Mouse (Mus musculus) liver, embryonic 14 days (tissue): Measurements from ENCODE around the gene Pon1. TPM values are rescaled to one million over a fixed set of nuclear protein-coding genes. Genes with fewer than 3 reads are reported as not detected.

Experiments used
- polyA plus RNA-seq: library from polyadenylated mRNA; depleted of rRNA; stranded (reverse); fragments of >200 nt; gene quantifications from 2 replicates; pipeline ENCODE4 v1.2.3, GENCODE M21; 2012; rRNA removed

The Pon1 gene
- 2.2 and 2.3 TPM in 2 replicates for polyA plus RNA-seq

GRCm38 (mm10) chr6:5193693-5194092 is at the start of gene Pon1:
Pon1 (minus strand) TSS chr6:5193946.

Other genes with a start within 250 kb of the Pon1 start
- gene Pon3, start 62.3 kb upstream of the Pon1 start, polyA plus RNA-seq: 7.7 and 8.8 TPM in 2 replicates
- gene Pon2, start 104.5 kb upstream of the Pon1 start, polyA plus RNA-seq: 26.3 and 33.3 TPM in 2 replicates
- 4.3 TPM in 2 replicates for gene Asb4, start 189.4 kb upstream of the Pon1 start, polyA plus RNA-seq